Mouse (Mus musculus): ENCODE data around the gene Gpr4. TPM values are rescaled to one million over a fixed set of nuclear protein-coding genes. Genes with fewer than 3 reads are reported as not detected.

Gpr4 gene
- polyA plus RNA-seq, 1 experiment from 2014 or later: 1.8 TPM

MicroRNAs within 50 kb of the gene (microRNA counts, 519-probe panel; counts per million panel counts)
- microRNA mmu-miR-330: not detected

Small RNAs within 50 kb of the gene (microRNA-seq; reads per million reads assigned to microRNA genes)
- gene Mir330: 404 reads per million, percentile 73 among the genes with 10 or more reads in this experiment

Other genes with a start within 250 kb of the Gpr4 start
- 0.18 and 0.49 TPM in 2 replicates for gene Nanos2, start 225.1 kb upstream of the Gpr4 start, polyA plus RNA-seq (2014; fragmentation: Nextera tagmentation; extraction: Ambion mirVana)
- 3.6 and 3.9 TPM in 2 replicates for gene Mypop, start 221.3 kb upstream of the Gpr4 start, polyA plus RNA-seq (2014; fragmentation: Nextera tagmentation; extraction: Ambion mirVana)
- gene Irf2bp1, start 208.5 kb upstream of the Gpr4 start, polyA plus RNA-seq (2014; fragmentation: Nextera tagmentation; extraction: Ambion mirVana): 25.9 and 33.3 TPM in 2 replicates
- gene Foxa3, start 189.0 kb upstream of the Gpr4 start, polyA plus RNA-seq (2014; fragmentation: Nextera tagmentation; extraction: Ambion mirVana): not detected in 2 replicates
- 19.1 and 22.7 TPM in 2 replicates for gene Sympk, start 188.2 kb upstream of the Gpr4 start, polyA plus RNA-seq (2014; fragmentation: Nextera tagmentation; extraction: Ambion mirVana)
- not detected in 2 replicates for gene Rsph6a, start 157.8 kb upstream of the Gpr4 start, polyA plus RNA-seq (2014; fragmentation: Nextera tagmentation; extraction: Ambion mirVana)
- 28.0 and 29.1 TPM in 2 replicates for gene Dmwd, start 136.3 kb upstream of the Gpr4 start, polyA plus RNA-seq (2014; fragmentation: Nextera tagmentation; extraction: Ambion mirVana)
- 4.4 and 7.8 TPM in 2 replicates for gene Dmpk, start 128.7 kb upstream of the Gpr4 start, polyA plus RNA-seq (2014; fragmentation: Nextera tagmentation; extraction: Ambion mirVana)
- gene Six5, start 117.9 kb upstream of the Gpr4 start, polyA plus RNA-seq (2014; fragmentation: Nextera tagmentation; extraction: Ambion mirVana): 2.4 and 3.5 TPM in 2 replicates
- 2.2 and 3.3 TPM in 2 replicates for gene Gm4969, start 94.2 kb upstream of the Gpr4 start, polyA plus RNA-seq (2014; fragmentation: Nextera tagmentation; extraction: Ambion mirVana)
- 10.1 and 11.9 TPM in 2 replicates for gene Fbxo46, start 92.7 kb upstream of the Gpr4 start, polyA plus RNA-seq (2014; fragmentation: Nextera tagmentation; extraction: Ambion mirVana)
- 11.1 and 14.0 TPM in 2 replicates for gene Qpctl, start 63.2 kb upstream of the Gpr4 start, polyA plus RNA-seq (2014; fragmentation: Nextera tagmentation; extraction: Ambion mirVana)
- gene Snrpd2, start 62.8 kb upstream of the Gpr4 start, polyA plus RNA-seq (2014; fragmentation: Nextera tagmentation; extraction: Ambion mirVana): 141 and 155 TPM in 2 replicates
- 4.8 and 8.2 TPM in 2 replicates for gene Gipr, start 46.4 kb upstream of the Gpr4 start, polyA plus RNA-seq (2014; fragmentation: Nextera tagmentation; extraction: Ambion mirVana)
- 3.4 TPM in 2 replicates for gene Eml2, start 36.1 kb upstream of the Gpr4 start, polyA plus RNA-seq (2014; fragmentation: Nextera tagmentation; extraction: Ambion mirVana)
- gene Opa3, start 15.8 kb downstream of the Gpr4 start, polyA plus RNA-seq (2014; fragmentation: Nextera tagmentation; extraction: Ambion mirVana): 42.5 TPM in 2 replicates
- 27.1 and 32.3 TPM in 2 replicates for gene Vasp, start 59.3 kb downstream of the Gpr4 start, polyA plus RNA-seq (2014; fragmentation: Nextera tagmentation; extraction: Ambion mirVana)
- 0.30 and 0.67 TPM in 2 replicates for gene Ppm1n, start 67.5 kb downstream of the Gpr4 start, polyA plus RNA-seq (2014; fragmentation: Nextera tagmentation; extraction: Ambion mirVana)
- 102 and 109 TPM in 2 replicates for gene Rtn2, start 70.1 kb downstream of the Gpr4 start, polyA plus RNA-seq (2014; fragmentation: Nextera tagmentation; extraction: Ambion mirVana)
- gene Fosb, start 97.5 kb downstream of the Gpr4 start, polyA plus RNA-seq (2014; fragmentation: Nextera tagmentation; extraction: Ambion mirVana): 0.17 TPM in 1 of 2 replicates, not detected in the other
- 99.5 and 101 TPM in 2 replicates for gene Ercc1, start 132.2 kb downstream of the Gpr4 start, polyA plus RNA-seq (2014; fragmentation: Nextera tagmentation; extraction: Ambion mirVana)
- gene Cd3eap, start 146.9 kb downstream of the Gpr4 start, polyA plus RNA-seq (2014; fragmentation: Nextera tagmentation; extraction: Ambion mirVana): 18.4 and 20.0 TPM in 2 replicates
- gene Ppp1r13l, start 147.2 kb downstream of the Gpr4 start, polyA plus RNA-seq (2014; fragmentation: Nextera tagmentation; extraction: Ambion mirVana): 1.1 and 1.3 TPM in 2 replicates
- gene Ercc2, start 169.5 kb downstream of the Gpr4 start, polyA plus RNA-seq (2014; fragmentation: Nextera tagmentation; extraction: Ambion mirVana): 12.9 and 15.2 TPM in 2 replicates
- 0.81 and 1.3 TPM in 2 replicates for gene Klc3, start 191.6 kb downstream of the Gpr4 start, polyA plus RNA-seq (2014; fragmentation: Nextera tagmentation; extraction: Ambion mirVana)
- not detected in 2 replicates for gene Ckm, start 192.2 kb downstream of the Gpr4 start, polyA plus RNA-seq (2014; fragmentation: Nextera tagmentation; extraction: Ambion mirVana)
- gene Mark4, start 246.3 kb downstream of the Gpr4 start, polyA plus RNA-seq (2014; fragmentation: Nextera tagmentation; extraction: Ambion mirVana): 9.2 and 13.0 TPM in 2 replicates